Mouse (Mus musculus): ENCODE results near the gene Atic. TPM values are rescaled to one million over a fixed set of nuclear protein-coding genes. Genes with fewer than 3 reads are reported as not detected.

Gene Atic
- polyA plus RNA-seq, 1 experiment from 2014 or later, result 39.4 TPM

Other genes starting within 250 kb of the Atic start
- gene Abca12, start 142.2 kb upstream of the Atic start, polyA plus RNA-seq (2015; fragmentation: Nextera tagmentation; extraction: Ambion mirVana), result 0.05 and 0.08 TPM in 2 replicates
- gene Fn1, start 96.0 kb downstream of the Atic start, polyA plus RNA-seq (2015; fragmentation: Nextera tagmentation; extraction: Ambion mirVana), result 200 and 248 TPM in 2 replicates

Data from heart, embryonic 13.5 days (tissue).